25 mouse cellular contexts compared by ENCODE assay signal in the genomic region with DNA sequence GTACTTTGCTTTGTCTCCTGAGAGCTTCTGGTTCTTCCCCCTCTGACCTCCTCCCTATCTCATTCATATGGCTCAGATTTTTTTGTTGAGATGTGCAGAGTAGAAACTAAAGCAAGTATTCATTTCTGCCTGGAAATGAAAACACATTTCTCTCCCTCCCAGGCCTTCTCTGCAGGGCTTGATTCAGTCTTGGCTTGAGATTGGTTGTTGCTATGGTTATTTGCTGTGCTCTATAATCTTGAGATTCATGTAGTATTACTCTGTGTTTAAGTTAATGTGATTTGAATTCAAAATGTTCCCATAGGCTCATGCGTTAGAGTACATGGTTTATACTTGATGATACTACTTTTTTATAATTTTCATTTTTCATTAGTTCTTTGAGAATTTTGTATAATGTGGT.
DNase-seq lines count a peak whose midpoint lies in the region; ATAC-seq and TF ChIP-seq lines count a peak whose summit lies in the region.
"Had no signal": no experiment of that assay in that cellular context is flagged by ENCODE, and none has a peak within 500 bp of the region (broad histone marks: within the 10 kb centered on the region; RNA-seq: fewer than 3 reads in every experiment).

No protein-coding gene starts in this region.

- H3K4me2 ChIP-seq in forebrain, embryonic 14.5 days (ENCODE audit: low read length), result no peak overlapping the region
- no peak overlapping the region for H3K4me2 ChIP-seq in forebrain, embryonic 12.5 days
- H3K4me2 ChIP-seq in midbrain, embryonic 15.5 days, result no peak overlapping the region
- no peak overlapping the region for H3K4me2 ChIP-seq in midbrain, postnatal 0 days (ENCODE audit: low read depth, low read length, poor library complexity, severe bottlenecking)
- H3K4me2 ChIP-seq in embryonic facial prominence, embryonic 15.5 days (replicated peaks), result no peak overlapping the region
- H3K4me2 ChIP-seq: heart, embryonic 15.5 days; liver, embryonic 12.5 days; midbrain, embryonic 11.5 days; stomach, embryonic 15.5 days had no signal

- ATAC-seq in forebrain, embryonic 14.5 days, result no peak
- ATAC-seq in forebrain, embryonic 12.5 days (ENCODE audit: low FRiP score), result no peak
- 0 out of 2 replicates have a peak, but pooled peaks have one; percentile 33 for ATAC-seq in midbrain, embryonic 15.5 days (replicated peaks)
- ATAC-seq in midbrain, postnatal 0 days (ENCODE audit: low FRiP score), result no peak
- ATAC-seq in embryonic facial prominence, embryonic 15.5 days (ENCODE audit: insufficient number of reproducible peaks, low FRiP score, low TSS enrichment, low read depth), result peak; percentile 39; the same call in 1 of the 2 replicates
- ATAC-seq: CD4-positive, CD25-positive, alpha-beta regulatory T cell, adult 4 months; intestine, postnatal 0 days; liver, embryonic 12.5 days had no signal

- H3K4me1 ChIP-seq in forebrain, embryonic 14.5 days (ENCODE audit: control insufficient read depth, insufficient read depth, low read length), result no peaks in the 10 kb centered on the region
- H3K4me1 ChIP-seq in forebrain, embryonic 12.5 days, result no peaks in the 10 kb centered on the region
- no peaks in the 10 kb centered on the region for H3K4me1 ChIP-seq in midbrain, embryonic 15.5 days
- H3K4me1 ChIP-seq in midbrain, postnatal 0 days (ENCODE audit: insufficient read depth, low read length), result no peaks in the 10 kb centered on the region
- peaks cover 9% of the 10 kb centered on the region; the same call in 1 of the 2 replicates for H3K4me1 ChIP-seq in embryonic facial prominence, embryonic 15.5 days
- no peaks in the 10 kb centered on the region for H3K4me1 ChIP-seq in thymus, adult 2 months (replicated peaks; ENCODE audit: control insufficient read depth, insufficient read depth, low read length)
- H3K4me1 ChIP-seq: liver, embryonic 12.5 days; stomach, embryonic 15.5 days had no signal

- H3K9ac ChIP-seq in forebrain, embryonic 14.5 days (ENCODE audit: low read length), result no peak overlapping the region
- no peak overlapping the region for H3K9ac ChIP-seq in forebrain, embryonic 12.5 days
- H3K9ac ChIP-seq in midbrain, embryonic 15.5 days, result no peak overlapping the region
- H3K9ac ChIP-seq in midbrain, postnatal 0 days (replicated peaks; ENCODE audit: low read length, poor library complexity, severe bottlenecking), result no peak overlapping the region
- no peak overlapping the region for H3K9ac ChIP-seq in embryonic facial prominence, embryonic 15.5 days
- H3K9ac ChIP-seq: heart, embryonic 15.5 days; liver, embryonic 12.5 days; stomach, embryonic 15.5 days had no signal

- no peaks in the 10 kb centered on the region for H3K27me3 ChIP-seq in forebrain, embryonic 14.5 days (replicated peaks; ENCODE audit: control insufficient read depth, insufficient read depth, low read length)
- no peaks in the 10 kb centered on the region for H3K27me3 ChIP-seq in forebrain, embryonic 12.5 days
- H3K27me3 ChIP-seq in midbrain, embryonic 15.5 days (replicated peaks), result no peaks in the 10 kb centered on the region
- no peaks in the 10 kb centered on the region for H3K27me3 ChIP-seq in midbrain, postnatal 0 days (ENCODE audit: insufficient read depth, low read length)
- H3K27me3 ChIP-seq in embryonic facial prominence, embryonic 15.5 days, result no peaks in the 10 kb centered on the region
- H3K27me3 ChIP-seq in thymus, adult 2 months (ENCODE audit: control insufficient read depth, insufficient read depth, low read length), result no peaks in the 10 kb centered on the region
- H3K27me3 ChIP-seq: heart, embryonic 15.5 days; liver, embryonic 12.5 days; stomach, embryonic 15.5 days had no signal

- no peak overlapping the region for H3K27ac ChIP-seq in forebrain, embryonic 14.5 days (ENCODE audit: low read depth, low read length)
- H3K27ac ChIP-seq in forebrain, embryonic 12.5 days, result no peak overlapping the region
- H3K27ac ChIP-seq in midbrain, embryonic 15.5 days, result 0 out of 2 replicates have a peak overlapping the region, but pooled peaks have one; percentile 7
- no peak overlapping the region for H3K27ac ChIP-seq in midbrain, postnatal 0 days (ENCODE audit: low read depth, low read length)
- H3K27ac ChIP-seq in embryonic facial prominence, embryonic 15.5 days (replicated peaks), result peak overlapping the region; percentile 74
- H3K27ac ChIP-seq in thymus, adult 2 months (ENCODE audit: control insufficient read depth, insufficient read depth, low read length), result no peak overlapping the region
- H3K27ac ChIP-seq: gastrocnemius, adult 2 months; heart, embryonic 15.5 days; layer of hippocampus, adult 2 months; liver, embryonic 12.5 days; stomach, embryonic 15.5 days had no signal

- 89% methylated on average over 1 of the region's 1 CpGs for WGBS in forebrain, embryonic 14.5 days
- WGBS in forebrain, embryonic 12.5 days, result 97% methylated on average over 1 of the region's 1 CpGs
- 86% methylated on average over 1 of the region's 1 CpGs for WGBS in midbrain, embryonic 15.5 days
- WGBS in midbrain, postnatal 0 days, result 58% methylated on average over 1 of the region's 1 CpGs
- 61% methylated on average over 1 of the region's 1 CpGs for WGBS in embryonic facial prominence, embryonic 15.5 days
- WGBS in thymus, adult 2 months, result 93% methylated on average over 1 of the region's 1 CpGs

- peak; percentile 22 for DNase-seq in forebrain, embryonic 14.5 days (ENCODE audit: low spot score)
- DNase-seq in midbrain, postnatal 0 days (ENCODE audit: low spot score), result no peak
- no peak for DNase-seq in thymus, adult 2 months
- no peak for DNase-seq in embryo, embryonic 10.5 days (ENCODE audit: low spot score)
- DNase-seq: adrenal gland, postnatal 36 days; cerebellum, adult 2 months; cerebellum, postnatal 25 days; embryo, embryonic 11 days; gastrocnemius, adult 2 months; heart, postnatal 36 days; kidney, postnatal 25 days; lung, adult 18-20 months; lung, postnatal 10 days; thymus, adult 18-20 months had no signal

- TF ChIP-seq CTCF in midbrain, postnatal 0 days (IDR thresholded peaks at IDR 0.05), result no peak
- no peak for TF ChIP-seq CTCF in thymus, adult 2 months (IDR thresholded peaks at IDR 0.05; ENCODE audit: borderline replicate concordance, control insufficient read depth, extremely low read depth, insufficient read depth, low read length, poor library complexity)

- H3K9me3 ChIP-seq in forebrain, embryonic 14.5 days (replicated peaks; ENCODE audit: control insufficient read depth, low read length), result no peaks in the 10 kb centered on the region
- no peaks in the 10 kb centered on the region for H3K9me3 ChIP-seq in forebrain, embryonic 12.5 days
- no peaks in the 10 kb centered on the region for H3K9me3 ChIP-seq in midbrain, embryonic 15.5 days
- no peaks in the 10 kb centered on the region for H3K9me3 ChIP-seq in midbrain, postnatal 0 days (ENCODE audit: low read length)
- H3K9me3 ChIP-seq in embryonic facial prominence, embryonic 15.5 days (replicated peaks), result no peaks in the 10 kb centered on the region
- H3K9me3 ChIP-seq: heart, embryonic 15.5 days; liver, embryonic 12.5 days; stomach, embryonic 15.5 days had no signal

- no peaks in the 10 kb centered on the region for H3K36me3 ChIP-seq in forebrain, embryonic 14.5 days (ENCODE audit: control insufficient read depth, insufficient read depth, low read length)
- no peaks in the 10 kb centered on the region for H3K36me3 ChIP-seq in forebrain, embryonic 12.5 days (replicated peaks)
- H3K36me3 ChIP-seq in midbrain, embryonic 15.5 days (replicated peaks), result no peaks in the 10 kb centered on the region
- no peaks in the 10 kb centered on the region for H3K36me3 ChIP-seq in midbrain, postnatal 0 days (ENCODE audit: insufficient read depth, low read length)
- H3K36me3 ChIP-seq in embryonic facial prominence, embryonic 15.5 days, result no peaks in the 10 kb centered on the region
- no peaks in the 10 kb centered on the region for H3K36me3 ChIP-seq in thymus, adult 2 months (ENCODE audit: control insufficient read depth, insufficient read depth, low read length)
- H3K36me3 ChIP-seq: heart, embryonic 15.5 days; liver, embryonic 12.5 days; stomach, embryonic 15.5 days had no signal

- no peak for TF ChIP-seq POLR2A in thymus, adult 2 months (IDR thresholded peaks at IDR 0.05; ENCODE audit: control insufficient read depth, extremely low read depth, insufficient read depth, low read length, poor library complexity)

- H3K4me3 ChIP-seq in forebrain, embryonic 14.5 days (ENCODE audit: low read depth, low read length), result no peak overlapping the region
- no peak overlapping the region for H3K4me3 ChIP-seq in forebrain, embryonic 12.5 days (replicated peaks)
- H3K4me3 ChIP-seq in midbrain, embryonic 15.5 days, result no peak overlapping the region
- H3K4me3 ChIP-seq in midbrain, postnatal 0 days (ENCODE audit: low read depth, low read length), result no peak overlapping the region
- H3K4me3 ChIP-seq in embryonic facial prominence, embryonic 15.5 days (replicated peaks), result no peak overlapping the region
- H3K4me3 ChIP-seq in thymus, adult 2 months (ENCODE audit: control insufficient read depth, insufficient read depth, low read length), result no peak overlapping the region
- H3K4me3 ChIP-seq: gastrocnemius, adult 2 months; heart, embryonic 15.5 days; layer of hippocampus, adult 2 months; liver, embryonic 12.5 days; myocyte; stomach, embryonic 15.5 days had no signal

Comparison
In these comparisons a context has a peak if more than half of its experiments do, and no peak if none do; other contexts are left out.
1. ATAC-seq: peak in midbrain, embryonic 15.5 days (single experiment) and embryonic facial prominence, embryonic 15.5 days (single experiment); none in forebrain, embryonic 14.5 days (single experiment), forebrain, embryonic 12.5 days (single experiment) and midbrain, postnatal 0 days (single experiment).
2. H3K27ac ChIP-seq: peak in midbrain, embryonic 15.5 days (single experiment) and embryonic facial prominence, embryonic 15.5 days (single experiment); none in forebrain, embryonic 14.5 days (single experiment), forebrain, embryonic 12.5 days (single experiment), midbrain, postnatal 0 days (single experiment) and thymus, adult 2 months (single experiment).